Mouse (Mus musculus) MEL (cell line): Measurements from ENCODE around the gene Abhd16a. TPM values are rescaled to one million over a fixed set of nuclear protein-coding genes. Genes with fewer than 3 reads are reported as not detected.

Experiments
- DNase-seq: peaks from one replicate; pipeline ENCODE4 v3.0.0; 2011; ENCODE audit warnings: low read depth, low spot score
- H3K27ac ChIP-seq: 2 replicates; pipeline ENCODE4 v1.5.1; 2012; ENCODE audit warnings: low read depth, mild to moderate bottlenecking, control low read depth, low read length, moderate library complexity; ENCODE audit not compliant: control insufficient read depth
- H3K27me3 ChIP-seq, 2 experiments: fragments of 150-350 bp in 1 of 2; sonication (generic) in 1 of 2; 2 replicates each; pipeline ENCODE4 v1.6.1; 2012; ENCODE audit warnings: low read length in 2 of 2, mild to moderate bottlenecking in 2 of 2, improper control_type of control experiment in 1 of 2, moderate library complexity in 1 of 2; ENCODE audit not compliant: insufficient read depth in 2 of 2, control insufficient read depth in 1 of 2
- H3K36me3 ChIP-seq, 2 experiments: 2 replicates each; pipeline ENCODE4 v1.6.1; 2012 to 2014; ENCODE audit warnings: low read length in 2 of 2, improper control_type of control experiment in 1 of 2, inconsistent platforms in 1 of 2, mild to moderate bottlenecking in 1 of 2; ENCODE audit not compliant: insufficient read depth in 2 of 2, control insufficient read depth in 1 of 2
- H3K4me1 ChIP-seq, 2 experiments: fragments of 150-350 bp in 1 of 2; sonication (generic) in 1 of 2; 2 replicates each; pipeline ENCODE4 v1.6.1; 2012; ENCODE audit warnings: low read length in 2 of 2, improper control_type of control experiment in 1 of 2, mild to moderate bottlenecking in 1 of 2; ENCODE audit not compliant: insufficient read depth in 2 of 2, control insufficient read depth in 1 of 2
- H3K4me3 ChIP-seq, 2 experiments: fragments of 150-350 bp in 1 of 2; sonication (generic) in 1 of 2; 2 replicates each; pipeline ENCODE4 v1.5.1; 2012; ENCODE audit warnings: low read depth in 2 of 2, low read length in 2 of 2, mild to moderate bottlenecking in 2 of 2, moderate library complexity in 2 of 2, control low read depth in 1 of 2, improper control_type of control experiment in 1 of 2; ENCODE audit not compliant: control insufficient read depth in 1 of 2, insufficient read depth in 1 of 2
- H3K79me2 ChIP-seq: 2 replicates; pipeline ENCODE4 v1.6.1; 2012; ENCODE audit warnings: mild to moderate bottlenecking, low read length, moderate library complexity; ENCODE audit not compliant: control insufficient read depth, poor library complexity, insufficient read depth
- H3K9ac ChIP-seq: 2 replicates; pipeline ENCODE4 v1.6.1; 2012; ENCODE audit warnings: low read depth, mild to moderate bottlenecking, control low read depth, low read length, moderate library complexity; ENCODE audit not compliant: control insufficient read depth, poor library complexity, severe bottlenecking
- H3K9me3 ChIP-seq: fragments of 150-350 bp; sonication (generic); replicated peaks from 2 replicates; pipeline ENCODE4 v1.6.1; 2012; ENCODE audit warnings: mild to moderate bottlenecking, low read length, improper control_type of control experiment, moderate library complexity; ENCODE audit not compliant: insufficient read depth
- CHD2 ChIP-seq: IDR thresholded peaks from 2 replicates; pipeline ENCODE4 v1.6.1; 2011; ENCODE audit warnings: low read length, improper control_type of control experiment
- CTCF ChIP-seq, 3 experiments: IDR thresholded peaks in 2 of 3; conservative IDR thresholded peaks in 1 of 3; 2 replicates each; pipeline ENCODE4 v1.5.1; 2011 to 2012; ENCODE audit warnings: low read length in 3 of 3, low read depth in 2 of 3, mild to moderate bottlenecking in 2 of 3, improper control_type of control experiment in 1 of 3, inconsistent platforms in 1 of 3, mixed read lengths in 1 of 3, moderate library complexity in 1 of 3; ENCODE audit not compliant: control insufficient read depth in 1 of 3, insufficient read depth in 1 of 3, poor library complexity in 1 of 3, severe bottlenecking in 1 of 3
- EP300 ChIP-seq, 2 experiments: IDR thresholded peaks; 2 replicates each; pipeline ENCODE4 v1.6.1; 2011; ENCODE audit warnings: improper control_type of control experiment in 2 of 2, low read length in 2 of 2, low read depth in 1 of 2, mild to moderate bottlenecking in 1 of 2
- ETS1 ChIP-seq: IDR thresholded peaks from 2 replicates; pipeline ENCODE4 v1.6.1; 2012; ENCODE audit warnings: low read depth, mild to moderate bottlenecking, inconsistent platforms, low read length, improper control_type of control experiment, moderate library complexity
- GABPA ChIP-seq: IDR thresholded peaks from 2 replicates; pipeline ENCODE4 v1.6.1; 2012; ENCODE audit warnings: low read depth, mild to moderate bottlenecking, inconsistent platforms, low read length, improper control_type of control experiment, moderate library complexity
- GATA1 ChIP-seq: IDR thresholded peaks from 2 replicates; pipeline ENCODE4 v1.6.1; 2011; ENCODE audit warnings: low read depth, low read length, improper control_type of control experiment
- HCFC1 ChIP-seq: IDR thresholded peaks from 2 replicates; pipeline ENCODE4 v1.6.1; 2012; ENCODE audit warnings: low read depth, mild to moderate bottlenecking, inconsistent platforms, low read length, improper control_type of control experiment, moderate library complexity
- JUND ChIP-seq: IDR thresholded peaks from 2 replicates; pipeline ENCODE4 v1.6.1; 2011; ENCODE audit warnings: low read depth, mild to moderate bottlenecking, improper control_type of control experiment, low read length
- KAT2A ChIP-seq: conservative IDR thresholded peaks from 2 replicates; pipeline ENCODE4 v1.6.1; 2012; ENCODE audit warnings: low read depth, low read length, improper control_type of control experiment, inconsistent platforms
- MAX ChIP-seq: IDR thresholded peaks from 2 replicates; pipeline ENCODE4 v1.6.1; 2011; ENCODE audit warnings: low read length, improper control_type of control experiment
- MEF2A ChIP-seq: IDR thresholded peaks from 2 replicates; pipeline ENCODE4 v1.6.1; 2014; ENCODE audit warnings: low read depth, mild to moderate bottlenecking, inconsistent platforms, low read length, improper control_type of control experiment; ENCODE audit not compliant: poor library complexity, insufficient replicate concordance, severe bottlenecking; ENCODE audit errors: extremely low read depth
- MXI1 ChIP-seq: IDR thresholded peaks from 2 replicates; pipeline ENCODE4 v1.6.1; 2011; ENCODE audit warnings: mild to moderate bottlenecking, low read depth, low read length, improper control_type of control experiment
- MYC ChIP-seq: IDR thresholded peaks from 2 replicates; pipeline ENCODE4 v1.6.1; 2011; ENCODE audit warnings: low read depth, mild to moderate bottlenecking, low read length, improper control_type of control experiment, moderate library complexity
- POLR2A ChIP-seq, 2 experiments: IDR thresholded peaks; 2 replicates each; pipeline ENCODE4 v1.6.1; 2011 to 2012; ENCODE audit warnings: low read length in 2 of 2, mild to moderate bottlenecking in 2 of 2, control low read depth in 1 of 2, improper control_type of control experiment in 1 of 2, low read depth in 1 of 2, moderate library complexity in 1 of 2; ENCODE audit not compliant: control insufficient read depth in 1 of 2, insufficient read depth in 1 of 2, poor library complexity in 1 of 2
- POLR2AphosphoS2 ChIP-seq: IDR thresholded peaks from 2 replicates; pipeline ENCODE4 v1.6.1; 2011; ENCODE audit warnings: low read length, improper control_type of control experiment
- RAD21 ChIP-seq: IDR thresholded peaks from 2 replicates; pipeline ENCODE4 v1.6.1; 2011; ENCODE audit warnings: mild to moderate bottlenecking, low read depth, low read length, improper control_type of control experiment
- RCOR1 ChIP-seq: IDR thresholded peaks from 2 replicates; pipeline ENCODE4 v1.6.1; 2012; ENCODE audit warnings: low read depth, mild to moderate bottlenecking, inconsistent platforms, low read length, improper control_type of control experiment
- TAL1 ChIP-seq: IDR thresholded peaks from 2 replicates; pipeline ENCODE4 v1.6.1; 2012; ENCODE audit warnings: mild to moderate bottlenecking, inconsistent platforms, low read length, moderate library complexity, mixed read lengths
- TBP ChIP-seq: IDR thresholded peaks from 2 replicates; pipeline ENCODE4 v1.8.0; 2011; ENCODE audit warnings: low read depth, low read length, improper control_type of control experiment
- TCF12 ChIP-seq: IDR thresholded peaks from 2 replicates; pipeline ENCODE4 v1.6.1; 2014; ENCODE audit warnings: low read depth, mild to moderate bottlenecking, inconsistent platforms, low read length, improper control_type of control experiment, moderate library complexity
- ZC3H11A ChIP-seq: IDR thresholded peaks from 2 replicates; pipeline ENCODE4 v1.6.1; 2012; ENCODE audit warnings: low read depth, mild to moderate bottlenecking, inconsistent platforms, low read length, improper control_type of control experiment
- ZKSCAN1 ChIP-seq: IDR thresholded peaks from 2 replicates; pipeline ENCODE4 v1.6.1; 2012; ENCODE audit warnings: low read depth, mild to moderate bottlenecking, inconsistent platforms, low read length, improper control_type of control experiment, moderate library complexity
- polyA plus RNA-seq, 2 experiments: library from polyadenylated mRNA; stranded (reverse) in 1 of 2; unstranded in 1 of 2; fragments of >175 nt in 1 of 2; fragments of >200 nt in 1 of 2; gene quantifications; 2 replicates each; pipeline versions ENCODE4 v1.2.1 to v1.2.4; 2012; ENCODE audit warnings: low replicate concordance in 2 of 2, low read depth in 1 of 2; ENCODE audit not compliant: insufficient read length in 2 of 2, insufficient read depth in 1 of 2, missing spikeins in 1 of 2
- total RNA-seq: library from RNA; depleted of rRNA; stranded (reverse); fragments of 300-350 nt; gene quantifications from 2 replicates; pipeline ENCODE4 v1.2.3, GENCODE M21; 2012

The Abhd16a gene
- total and polyA plus RNA-seq, 3 experiments, result 96.1 to 126 TPM; not detected in 1

DNA sequence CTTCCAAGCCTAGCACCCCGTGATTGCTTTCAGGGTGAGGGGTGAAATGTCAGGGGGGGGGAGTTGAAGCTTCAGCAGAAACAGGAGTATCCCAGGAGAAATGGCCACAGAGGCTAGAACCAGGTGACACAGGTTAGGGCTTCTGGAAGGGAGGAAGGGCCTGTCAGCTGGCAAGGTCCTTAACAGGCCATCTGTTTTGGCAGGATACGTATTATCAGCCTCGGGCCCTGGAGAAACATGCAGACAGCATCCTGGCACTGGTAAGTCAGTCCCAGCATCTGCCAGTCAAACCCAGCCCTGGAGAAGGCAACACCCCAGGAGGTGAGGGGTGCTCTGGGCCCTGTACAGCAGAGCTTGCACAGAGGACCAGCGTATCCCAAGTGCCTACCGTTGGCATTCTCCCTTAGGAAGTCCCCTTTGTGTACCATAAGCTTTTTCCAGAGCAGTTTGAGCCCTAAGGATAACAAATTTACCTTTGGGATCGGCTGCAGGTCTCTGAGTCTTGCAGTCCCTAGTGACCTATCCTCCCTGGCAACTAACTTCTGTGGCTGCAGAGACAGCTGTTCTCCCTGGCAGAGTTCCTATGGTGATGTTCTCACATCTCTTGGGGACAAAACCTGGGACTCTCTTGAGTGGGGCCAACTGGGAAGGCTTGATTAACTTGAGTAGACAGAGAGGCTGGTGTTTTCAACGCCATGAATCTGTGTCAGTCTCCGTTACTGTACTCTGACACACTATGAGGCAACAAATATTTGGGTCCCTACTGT is 1.3 kb downstream of the Abhd16a start:
- H3K4me3 ChIP-seq, result peak overlapping the region; percentile 69 to 94
- no peak for TF ChIP-seq MAX
- no peak for TF ChIP-seq CHD2
- TF ChIP-seq GATA1, result peak; percentile 42; the same call in 1 of the 2 replicates
- peak; percentile 74 for TF ChIP-seq TAL1
- TF ChIP-seq MXI1, result no peak
- no peak for TF ChIP-seq GABPA
- TF ChIP-seq TBP, result no peak
- no peak; the same call in 1 of the 2 replicates for TF ChIP-seq HCFC1
- no peak for TF ChIP-seq POLR2A (IDR thresholded peaks at IDR 0.05; ENCODE audit: control insufficient read depth in 1 of 2, insufficient read depth in 1 of 2, low read depth in 1 of 2, low read length in 2 of 2, poor library complexity in 1 of 2)
- peak; percentile 45 to 63; a peak in 3 of 4 replicates for TF ChIP-seq EP300 (IDR thresholded peaks at IDR 0.05; ENCODE audit: low read depth in 1 of 2, low read length in 2 of 2)
- 0 out of 2 replicates have a peak, but pooled peaks have one; percentile 50 for TF ChIP-seq ZKSCAN1
- no peak for TF ChIP-seq ZC3H11A
- no peak for TF ChIP-seq RAD21
- TF ChIP-seq TCF12, result peak; percentile 79
- no peak for TF ChIP-seq JUND
- no peak for TF ChIP-seq CTCF (IDR thresholded peaks at IDR 0.05 in 2 of 3, conservative IDR thresholded peaks at IDR 0.05 in 1 of 3; ENCODE audit: control insufficient read depth in 1 of 3, insufficient read depth in 1 of 3, low read depth in 2 of 3, low read length in 3 of 3, poor library complexity in 1 of 3, severe bottlenecking in 1 of 3)
- no peak; the same call in 1 of the 2 replicates for TF ChIP-seq RCOR1
- TF ChIP-seq POLR2AphosphoS2, result no peak
- peak; percentile 85 for TF ChIP-seq ETS1
- peaks cover 18% of the 10 kb centered on the region for H3K79me2 ChIP-seq
- no peaks in the 10 kb centered on the region for H3K9me3 ChIP-seq
- H3K4me1 ChIP-seq, result peaks cover 2 to 19% of the 10 kb centered on the region in 2 experiments; a peak in 3 of 4 replicates
- H3K27me3 ChIP-seq, result no peaks in the 10 kb centered on the region
- DNase-seq, result peak; percentile 65
- peak overlapping the region; percentile 87 for H3K9ac ChIP-seq
- H3K27ac ChIP-seq, result peak overlapping the region; percentile 81
- H3K36me3 ChIP-seq, result peaks cover 0 to 8% of the 10 kb centered on the region in 2 experiments; a peak in 2 of 4 replicates

DNA sequence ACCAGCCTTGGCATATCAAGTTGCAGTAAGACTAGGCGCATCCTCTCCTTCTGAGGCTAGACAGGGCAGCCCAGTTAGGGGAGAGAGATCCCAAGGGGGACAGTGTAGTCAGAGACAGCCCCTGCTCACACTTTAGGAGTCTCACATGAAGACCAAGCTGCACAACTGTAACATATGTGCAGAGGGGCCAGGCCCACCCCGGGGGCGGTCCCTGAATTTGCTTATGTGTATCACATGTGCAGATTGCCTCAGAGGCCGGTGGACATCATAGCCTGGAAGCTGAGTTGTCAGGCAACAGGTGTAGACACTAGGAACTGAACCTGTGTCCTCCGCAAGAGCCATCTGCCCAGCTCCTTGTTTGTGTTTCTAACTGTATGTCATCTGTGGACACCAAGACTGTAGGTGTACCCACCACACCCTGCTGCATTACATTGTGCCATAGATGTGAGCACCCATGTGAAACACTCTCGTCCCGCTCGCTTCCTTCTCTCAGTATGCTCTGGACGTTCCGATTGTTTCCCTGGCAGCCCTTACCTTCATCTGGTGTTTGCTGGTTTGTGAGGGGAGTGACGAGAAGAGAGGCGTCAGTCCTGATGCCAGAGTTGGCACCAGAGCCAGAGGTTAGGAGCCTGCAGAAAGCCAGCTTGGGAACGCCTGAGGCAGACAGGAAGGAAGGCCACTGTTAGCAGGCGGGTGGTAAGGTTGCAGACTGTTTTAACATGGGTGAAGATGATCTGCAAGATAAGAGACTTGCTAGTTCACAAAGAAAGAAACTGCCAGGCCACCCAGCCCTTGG is 3.5 kb downstream of the Abhd16a start:
- Histone ChIP-seq H3K4me3 (no peak overlapping the region), H3K36me3 (peaks cover 0 to 2% of the 10 kb centered on the region in 2 experiments; a peak in 1 of 4 replicates)
- DNase-seq, result no peak
- TF ChIP-seq POLR2A (IDR thresholded peaks at IDR 0.05; ENCODE audit: control insufficient read depth in 1 of 2, insufficient read depth in 1 of 2, low read depth in 1 of 2, low read length in 2 of 2, poor library complexity in 1 of 2), result no peak
- no peak for TF ChIP-seq MEF2A
- TF ChIP-seq MYC, result no peak
- TF ChIP-seq TBP, result no peak
- no peak for TF ChIP-seq MXI1
- TF ChIP-seq EP300 (IDR thresholded peaks at IDR 0.05; ENCODE audit: low read depth in 1 of 2, low read length in 2 of 2), result no peak
- no peak for TF ChIP-seq KAT2A
- TF ChIP-seq TAL1, result no peak
- TF ChIP-seq, all 39 proteins: peak for 0
- no peaks in the 10 kb centered on the region for H3K27me3 ChIP-seq
- peaks cover 18% of the 10 kb centered on the region for H3K79me2 ChIP-seq
- H3K9ac ChIP-seq, result no peak overlapping the region
- H3K27ac ChIP-seq, result no peak overlapping the region
- H3K4me1 ChIP-seq, result peaks cover 2 to 14% of the 10 kb centered on the region in 2 experiments; a peak in 3 of 4 replicates
- no peaks in the 10 kb centered on the region for H3K9me3 ChIP-seq
